Mouse (Mus musculus): ENCODE measurements at regions not wholly inside any gene's neighbourhood (a gene's known extent, or its start where the extent isn't known, plus 50 kb on each side); places are given as distances from the start of the nearest gene placed in this dataset.

DNA sequence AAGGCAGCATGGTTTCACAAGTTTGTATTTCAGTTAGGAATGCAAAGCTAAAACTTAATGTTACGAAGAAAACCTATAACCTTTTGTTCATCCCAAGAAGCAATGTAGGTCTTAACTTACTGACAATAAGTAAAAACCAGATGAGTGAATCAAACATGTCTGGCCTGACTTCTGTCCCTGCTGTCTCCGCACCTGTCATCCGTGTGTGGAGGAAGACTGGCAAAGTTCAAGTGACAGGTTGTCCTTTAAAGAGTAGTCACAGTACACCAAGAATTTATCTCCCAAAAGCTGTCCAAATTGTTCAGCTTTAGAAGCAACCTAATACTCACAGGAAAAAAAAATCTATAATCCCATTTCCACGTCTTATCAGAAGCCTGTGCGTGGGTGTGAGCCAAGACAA is 146.3 kb upstream of the Gm10181 start:
- TF ChIP-seq CTCF (IDR thresholded peaks at IDR 0.05; ENCODE audit: borderline replicate concordance, control insufficient read depth, extremely low read depth, insufficient read depth, low read length, poor library complexity) (no peak), POLR2A (IDR thresholded peaks at IDR 0.05; ENCODE audit: control insufficient read depth, extremely low read depth, insufficient read depth, low read length, poor library complexity) (no peak)
